Mouse (Mus musculus) T-helper 1 cell (primary cell): ENCODE data around the gene Gper1.

ENCODE experiments used
- in situ Hi-C: fragments of 300-600 bp; cut with MboI, MseI; formaldehyde crosslinking; loops from one replicate; pipeline ENCODE4 v1.15.1; 2025; ENCODE audit warnings: high pct_unique_total_duplicates

Gene Gper1

DNA sequence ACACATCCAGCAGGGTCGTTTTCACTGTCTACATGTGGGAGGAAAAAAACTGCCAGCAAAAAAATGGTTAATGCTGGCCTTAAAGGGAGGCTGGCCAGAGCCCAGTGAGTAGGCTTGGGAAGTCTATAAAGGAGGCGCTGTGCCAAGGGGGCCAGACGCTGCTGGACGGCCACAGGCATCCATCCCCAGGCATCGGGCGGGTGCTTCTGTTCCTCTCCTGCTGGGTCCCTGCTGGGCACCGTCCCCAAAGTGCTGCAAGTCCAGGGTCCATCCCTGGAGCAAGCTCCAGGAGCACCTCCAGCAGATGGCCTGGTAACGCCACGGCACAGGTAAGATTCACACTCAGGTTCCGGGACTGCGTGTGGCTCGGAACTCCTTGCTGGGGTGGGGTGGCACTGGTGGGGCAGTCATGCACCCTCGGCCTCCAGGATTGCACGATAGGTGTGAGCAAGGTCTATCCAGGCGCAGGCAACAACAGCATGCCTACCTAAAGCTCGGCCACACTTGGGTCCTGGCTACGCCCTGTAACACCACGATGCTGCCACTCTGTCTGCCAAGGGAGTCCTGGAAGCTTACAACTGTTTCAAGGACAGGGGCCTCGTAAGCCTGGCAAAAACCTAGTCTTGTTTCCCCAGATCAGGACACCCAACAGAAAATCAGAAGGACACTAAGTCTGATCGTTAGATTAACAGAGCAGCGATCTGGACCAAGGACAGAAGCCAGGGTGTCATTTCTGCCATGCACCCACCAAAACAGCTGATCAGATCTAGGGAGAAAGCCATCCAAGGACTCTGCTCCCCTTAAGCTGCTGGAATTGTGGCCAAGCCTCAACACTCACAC, at the start of gene Gper1:
TSS of gene Gper1 (plus strand) at position 126 of the 840 bp plus-strand sequence.
- in situ Hi-C loops = no loop called here

DNA sequence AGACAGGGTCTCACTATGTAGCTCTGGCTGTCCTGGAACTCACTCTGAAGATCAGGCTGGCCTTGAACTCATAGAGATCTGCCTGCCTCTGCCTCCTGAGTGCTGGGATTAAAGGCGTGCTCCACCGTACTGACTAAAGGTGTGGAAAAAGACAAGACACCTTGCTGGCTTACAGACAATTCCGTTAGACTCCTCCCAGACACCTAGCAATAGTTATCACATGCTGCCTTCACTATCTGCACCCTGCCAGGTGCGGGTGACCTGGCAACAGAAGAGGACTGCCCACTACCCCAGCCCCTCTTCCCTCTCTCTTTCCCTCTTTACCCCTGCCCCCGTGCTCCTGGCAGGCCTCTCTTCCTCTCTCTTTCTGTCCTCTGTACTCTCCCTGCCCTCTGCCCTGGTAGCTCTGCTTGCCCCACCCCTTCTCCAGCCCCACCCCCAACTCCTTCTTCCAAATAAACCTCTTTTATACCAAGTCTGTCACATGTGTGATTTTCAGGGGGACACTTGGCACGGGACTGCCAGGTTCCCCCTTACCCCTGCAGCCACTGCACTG, 49.0 kb upstream of the Gper1 start:
- in situ Hi-C loops = no loop called here

DNA sequence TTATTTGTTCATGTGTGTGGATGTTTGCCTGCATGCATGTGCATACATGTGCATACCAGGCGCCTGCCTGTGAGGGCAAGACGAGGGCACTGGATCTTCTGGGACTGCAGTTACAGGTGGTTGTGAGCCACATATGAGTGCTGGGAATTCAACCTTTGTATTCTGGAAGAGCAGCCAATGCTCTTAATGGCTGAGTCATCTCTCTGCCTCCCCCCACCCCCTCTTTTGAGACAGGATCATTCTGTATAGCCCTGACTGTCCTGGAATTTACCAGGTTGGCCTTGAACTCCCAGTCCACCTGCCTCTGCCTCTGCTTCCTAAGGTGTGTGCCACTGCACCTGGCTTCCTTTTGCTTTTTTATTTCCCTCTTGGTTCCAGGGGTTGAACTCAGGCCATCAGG, 48.1 kb upstream of the Gper1 start:
- in situ Hi-C loops = no loop called here

DNA sequence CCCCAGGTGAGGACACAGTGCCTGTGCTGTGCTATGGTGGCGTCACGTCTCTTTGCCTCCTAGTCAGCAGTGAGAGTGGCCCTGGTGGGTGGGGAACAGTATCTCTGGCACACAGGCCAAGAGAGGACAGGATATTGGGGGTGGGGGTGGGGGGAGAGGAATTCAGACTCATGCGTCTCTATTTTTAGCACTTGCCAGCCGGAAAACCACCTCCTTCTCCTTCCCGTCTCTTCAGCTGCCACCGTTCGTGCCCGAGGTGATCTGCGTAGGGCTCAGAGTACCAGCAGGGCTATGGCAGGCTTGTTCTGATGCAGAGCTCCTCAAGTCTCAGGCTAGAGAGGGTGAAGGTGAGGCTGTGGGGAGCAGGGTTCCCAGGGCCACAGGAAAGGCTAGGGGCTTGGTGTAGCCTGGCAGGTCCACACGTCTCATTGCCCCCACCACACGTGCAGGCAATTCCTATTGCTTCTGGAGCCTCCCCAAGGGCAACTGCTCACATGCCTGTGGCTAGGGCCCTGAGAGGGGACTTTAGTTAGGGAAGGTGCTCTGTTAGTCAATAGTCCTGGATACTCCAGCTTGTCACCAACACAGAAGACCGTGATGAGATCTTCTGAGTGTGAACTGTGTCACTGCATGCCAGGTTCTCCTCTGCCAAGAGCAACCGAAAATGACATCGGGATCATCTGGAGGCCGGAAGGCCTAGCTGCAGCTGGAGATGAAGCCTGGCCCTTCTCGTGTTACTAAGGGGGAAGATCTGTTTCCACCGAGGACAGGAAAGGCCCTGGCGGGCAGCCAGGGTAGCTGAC, 45.3 kb upstream of the Gper1 start, which contains the start of gene Gpr146:
TSS of gene Gpr146 (plus strand) at position 230 of the 803 bp plus-strand sequence.
- in situ Hi-C loops = no loop called here

DNA sequence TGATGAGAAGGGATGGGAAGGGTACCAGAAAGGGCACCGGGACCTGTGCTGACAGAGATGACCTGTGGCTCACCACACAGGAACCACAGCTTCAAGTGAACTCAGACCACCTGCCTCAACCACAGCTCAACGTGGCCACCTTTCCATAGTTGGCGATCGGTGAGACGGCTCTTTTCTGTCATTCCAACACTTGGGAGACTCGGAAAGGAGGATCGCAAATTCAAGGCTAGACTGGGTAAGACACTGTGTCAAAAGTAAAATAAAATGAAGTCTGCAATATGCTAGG, 44.7 kb upstream of the Gper1 start:
- in situ Hi-C loops = no loop called here

DNA sequence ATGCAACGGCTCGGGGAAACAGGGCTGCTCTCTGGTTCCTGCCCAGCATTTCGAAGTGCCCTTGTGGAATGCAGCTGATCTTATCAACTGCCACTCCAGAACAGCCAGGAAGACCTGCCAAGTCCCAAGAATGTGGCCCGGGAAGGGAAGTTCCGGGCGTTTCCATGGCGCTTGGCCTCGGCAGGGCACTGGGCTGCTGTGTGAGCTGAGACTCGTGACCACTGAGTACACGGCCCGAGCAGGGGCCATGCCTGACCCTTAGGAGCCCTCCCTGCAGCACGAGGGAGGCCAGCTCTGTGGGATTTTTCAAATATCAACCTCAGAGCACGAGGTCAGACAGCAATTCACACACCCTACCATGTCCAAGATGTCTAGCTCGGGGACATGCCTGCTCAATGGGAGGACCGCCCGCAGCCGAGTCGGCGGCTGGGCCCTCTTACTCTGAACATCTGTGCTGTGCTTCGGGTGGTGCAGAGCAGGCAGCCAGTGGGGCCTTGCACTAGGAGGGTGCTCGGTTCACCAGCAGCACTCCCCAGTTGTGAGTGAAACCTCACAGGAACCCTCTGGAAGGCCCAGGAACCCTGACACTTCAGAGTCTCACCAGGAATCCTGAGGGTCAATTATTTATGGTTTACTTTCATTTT, 43.8 kb upstream of the Gper1 start:
- in situ Hi-C loops = no loop called here

DNA sequence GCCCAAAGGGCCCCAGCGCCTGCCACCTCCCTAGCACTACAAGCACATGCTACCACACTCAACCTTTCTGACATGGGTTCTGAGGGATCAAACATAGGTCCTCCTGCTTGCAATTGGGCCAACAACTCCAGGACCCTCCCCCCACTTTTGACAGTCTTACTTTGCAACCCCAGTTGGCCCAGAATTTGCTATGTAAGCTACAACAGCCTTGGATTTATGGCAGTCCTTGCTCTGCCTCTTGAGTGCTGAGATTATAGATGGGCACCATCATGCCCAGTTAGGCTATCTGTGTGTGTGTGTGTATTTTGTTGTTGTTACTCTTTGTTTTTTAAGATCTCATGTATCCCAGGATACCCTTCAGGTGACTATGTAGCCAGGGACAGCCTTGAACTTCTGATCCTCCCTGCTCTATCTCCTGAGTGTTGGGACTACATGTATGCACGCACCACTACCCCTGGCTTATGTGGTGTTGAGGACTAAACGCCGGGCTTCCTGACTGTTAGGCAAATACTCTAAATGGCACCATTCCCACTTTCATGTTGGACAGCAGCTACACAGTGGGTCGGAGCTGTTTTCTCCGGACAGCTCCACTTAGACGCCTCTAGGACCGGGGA, 43.1 kb upstream of the Gper1 start:
- in situ Hi-C loops = no loop called here

DNA sequence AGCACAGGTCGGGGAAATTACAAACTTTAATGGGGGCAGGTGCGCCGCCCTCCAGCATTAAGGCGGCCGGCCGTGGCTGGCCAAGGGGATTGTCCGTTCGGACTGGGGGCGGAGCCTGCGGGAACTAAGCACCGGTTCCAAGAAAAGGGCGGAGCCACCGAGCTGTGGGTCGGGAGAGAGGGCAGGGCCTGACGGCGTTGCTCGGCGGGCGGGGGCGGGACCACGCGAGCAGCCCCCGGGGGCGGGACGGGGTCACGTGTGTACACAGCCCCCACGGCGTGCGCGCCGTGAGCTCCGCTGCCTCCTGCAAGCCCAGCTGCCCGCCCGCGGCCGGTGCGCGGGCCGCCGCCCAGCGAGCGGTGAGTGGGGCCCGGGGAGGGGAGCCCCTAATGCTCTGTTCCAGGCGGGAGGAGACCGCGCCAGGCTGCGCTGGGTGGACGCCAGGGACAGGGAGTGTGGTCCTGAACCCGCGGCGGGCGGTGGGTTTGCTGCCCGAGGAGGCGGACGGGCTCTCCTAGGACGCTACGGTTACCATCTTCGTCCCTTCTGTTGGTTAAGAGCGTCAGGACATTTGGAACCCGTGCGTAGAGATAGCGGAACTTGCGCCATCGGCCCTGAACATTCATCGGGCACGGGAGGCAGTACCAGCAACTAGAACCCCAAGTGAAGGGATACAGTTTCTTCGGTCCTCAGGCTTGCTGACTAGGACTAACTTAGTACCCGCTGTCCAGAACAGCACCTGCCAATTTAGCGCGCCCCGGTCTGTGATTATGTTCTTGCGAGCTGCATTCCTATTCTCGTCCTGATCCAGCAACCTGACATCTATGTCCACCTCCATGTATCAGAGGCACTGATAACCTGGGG, 42.3 kb upstream of the Gper1 start:
- in situ Hi-C loops = no loop called here

DNA sequence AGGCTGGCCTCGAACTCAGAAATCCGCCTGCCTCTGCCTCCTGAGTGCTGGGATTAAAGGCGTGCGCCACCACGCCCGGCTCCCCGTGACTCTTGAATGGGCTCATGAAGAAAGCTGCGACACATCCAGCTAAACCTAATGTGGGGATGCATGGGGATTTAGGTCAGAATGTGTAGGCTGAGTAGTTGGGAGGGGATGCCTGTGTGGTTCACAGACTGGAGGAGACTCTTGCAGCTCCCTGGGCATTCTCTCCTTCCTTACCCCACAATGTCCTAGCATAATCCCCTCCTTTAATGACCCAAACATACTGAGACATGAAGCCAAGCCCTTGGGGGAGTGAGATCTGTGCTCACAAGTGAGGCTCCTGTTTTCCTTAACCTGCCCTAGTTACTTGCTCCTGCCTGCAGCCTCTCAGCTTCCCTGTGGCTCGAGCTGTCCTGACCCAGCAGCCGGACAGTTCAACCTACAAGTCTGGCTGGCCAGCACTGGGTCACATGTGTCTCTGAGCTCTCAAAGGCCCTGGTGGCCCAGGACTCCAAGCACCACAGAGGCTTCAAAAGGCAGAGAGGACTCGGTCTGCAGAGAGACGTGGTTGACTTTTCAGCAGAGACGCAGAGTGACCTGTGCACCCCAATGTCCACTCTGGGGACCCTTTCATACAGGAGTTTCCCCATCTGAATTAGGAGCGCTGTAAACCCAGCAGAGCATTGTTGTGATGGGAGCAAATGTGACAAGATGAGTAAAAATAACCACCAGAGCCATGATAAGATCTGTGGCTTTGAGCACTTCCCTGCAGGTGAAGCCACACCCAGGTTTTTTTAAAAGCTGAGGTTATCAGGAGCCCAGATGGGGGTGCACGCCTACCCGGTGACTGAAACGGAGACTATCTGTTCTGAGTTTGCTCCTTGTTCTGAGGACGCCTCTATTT, 41.1 kb upstream of the Gper1 start:
- in situ Hi-C loops = no loop called here

DNA sequence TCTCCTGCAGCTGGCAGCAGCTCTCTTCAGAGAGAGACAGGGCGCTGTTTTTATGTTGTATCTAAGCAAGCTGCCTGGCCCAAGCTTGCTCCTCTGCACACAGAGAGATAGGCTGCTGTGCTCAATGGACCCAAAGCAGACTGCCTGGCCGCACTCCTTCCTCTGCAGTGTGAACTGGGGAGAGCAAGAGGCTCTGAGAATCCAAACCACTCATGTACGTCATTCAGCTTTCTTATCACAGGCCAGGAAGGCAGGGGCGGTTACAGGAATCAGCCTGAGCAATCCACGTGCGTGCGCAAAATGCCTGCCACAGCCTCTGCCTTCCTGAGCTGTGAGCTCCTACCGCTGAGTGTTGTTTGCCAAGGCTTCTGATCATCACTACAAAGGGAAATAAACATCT, 40.2 kb upstream of the Gper1 start:
- in situ Hi-C loops = no loop called here

DNA sequence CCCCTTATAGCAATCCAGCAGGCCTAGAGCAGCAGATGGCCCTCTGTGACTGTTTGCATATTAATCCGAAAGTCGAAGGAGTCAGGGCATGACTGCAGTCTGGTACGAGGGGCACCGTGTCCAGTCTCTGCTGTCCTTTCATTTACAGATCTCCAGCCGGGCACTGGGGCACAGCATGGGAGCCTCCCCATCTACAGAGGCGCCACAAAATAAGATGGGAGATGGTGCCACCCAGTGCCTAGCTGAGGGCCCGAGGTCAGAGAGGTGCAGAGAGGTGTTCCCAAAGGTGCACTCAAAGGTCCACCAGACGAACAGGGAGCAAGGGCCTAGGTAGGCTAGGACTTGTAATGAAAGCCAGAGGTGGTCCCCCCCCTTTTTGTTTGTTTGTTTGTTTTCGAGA, 39.7 kb upstream of the Gper1 start:
- in situ Hi-C loops = no loop called here

DNA sequence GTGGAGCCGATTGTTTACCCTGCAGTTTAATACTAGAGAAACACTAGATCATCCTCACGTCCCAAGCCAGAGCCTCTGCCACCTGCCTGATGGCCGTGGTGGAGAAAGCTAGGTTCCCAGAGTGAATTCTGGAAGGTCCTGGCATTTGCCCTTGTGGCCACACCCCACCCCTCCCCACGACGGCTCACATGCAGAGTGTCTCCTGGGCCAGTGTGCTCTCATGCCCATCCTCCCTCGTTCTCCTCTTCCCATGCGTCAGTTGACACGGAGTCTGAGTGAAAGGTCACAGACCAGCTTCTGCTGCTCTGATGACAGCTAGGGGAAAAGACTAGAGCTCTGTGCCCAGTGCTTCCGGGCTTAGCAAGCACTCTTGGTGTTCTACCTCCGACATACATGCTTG, 38.4 kb upstream of the Gper1 start:
- in situ Hi-C loops = no loop called here

DNA sequence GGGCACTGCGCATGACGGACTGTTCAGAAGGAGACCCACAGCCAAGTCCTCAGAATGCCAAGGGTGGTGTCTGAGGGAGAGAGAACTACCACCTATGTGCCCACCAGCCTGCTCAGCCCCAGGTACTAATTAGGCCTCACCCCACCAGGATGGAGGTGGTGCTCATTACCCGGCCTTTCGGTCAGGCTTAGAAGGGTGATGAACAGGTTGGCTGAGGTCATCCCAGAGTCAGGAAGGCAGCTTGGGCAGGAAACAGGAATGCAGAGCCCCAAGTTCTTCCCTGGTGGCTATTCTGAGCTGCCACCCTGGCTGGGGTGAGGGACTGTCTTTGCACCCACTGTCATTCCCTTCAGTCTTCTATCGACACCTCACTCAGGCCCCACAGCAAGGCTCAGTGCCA, 36.9 kb upstream of the Gper1 start:
- in situ Hi-C loops = no loop called here

DNA sequence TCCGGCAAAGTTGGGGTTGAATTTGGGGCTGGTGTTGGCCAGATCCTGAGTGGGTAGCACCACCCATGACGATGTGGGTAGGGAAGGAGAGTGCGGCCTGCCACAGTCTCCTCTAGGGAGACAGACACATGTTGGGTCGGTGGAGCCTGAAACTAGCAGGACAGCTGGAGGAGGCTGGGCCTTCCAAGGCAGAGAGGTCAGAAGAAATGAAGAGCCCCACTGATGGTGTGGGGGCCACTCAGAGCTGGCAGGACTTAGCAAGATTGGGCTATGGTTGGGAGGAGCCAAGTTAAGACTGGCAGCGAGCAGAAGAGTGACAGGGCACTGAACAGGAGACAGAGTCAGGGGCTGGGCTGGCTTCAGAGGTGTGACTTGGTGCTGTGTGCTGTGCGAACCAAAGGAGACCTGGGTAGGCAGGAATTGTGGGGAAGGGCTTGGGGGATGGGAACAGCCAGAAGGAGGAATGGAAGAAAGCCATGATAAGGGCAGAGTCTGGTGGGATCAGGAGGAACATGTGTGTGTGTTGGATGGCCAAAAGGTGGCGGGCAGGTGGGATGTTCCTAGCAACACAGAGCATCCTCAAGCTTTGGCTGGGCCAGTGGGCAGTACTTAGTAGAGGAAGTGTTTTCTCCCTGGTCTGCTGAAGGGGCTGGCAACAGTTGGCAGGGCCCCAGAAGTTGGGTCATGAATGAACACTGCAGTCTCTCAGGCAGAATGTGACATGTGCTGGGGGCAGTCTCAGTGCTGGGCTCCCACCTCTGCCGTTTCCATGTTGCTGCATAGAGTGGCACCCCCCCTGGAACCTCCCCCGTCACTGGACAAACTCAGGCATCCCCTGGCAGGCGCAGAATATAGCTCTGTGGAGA, 35.4 kb upstream of the Gper1 start:
- in situ Hi-C loops = no loop called here

DNA sequence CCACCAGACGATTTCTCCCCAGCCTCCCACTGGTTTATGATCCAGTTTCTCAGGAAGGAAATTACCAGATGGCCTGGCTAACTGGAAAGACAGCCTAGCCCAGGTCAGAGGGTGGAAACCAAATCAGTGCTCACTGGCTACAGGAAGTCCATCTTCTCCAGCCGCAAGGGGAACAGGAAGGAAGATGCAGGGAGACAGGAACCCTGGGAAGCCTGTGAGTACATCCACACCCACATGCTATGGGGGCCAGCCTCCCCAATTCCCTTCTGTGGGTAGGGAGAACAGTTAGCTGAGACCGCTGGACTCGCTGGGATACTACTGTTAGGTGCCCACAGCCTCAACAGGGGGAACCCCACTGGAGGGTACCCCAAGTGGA, 34.8 kb upstream of the Gper1 start:
- in situ Hi-C loops = no loop called here

DNA sequence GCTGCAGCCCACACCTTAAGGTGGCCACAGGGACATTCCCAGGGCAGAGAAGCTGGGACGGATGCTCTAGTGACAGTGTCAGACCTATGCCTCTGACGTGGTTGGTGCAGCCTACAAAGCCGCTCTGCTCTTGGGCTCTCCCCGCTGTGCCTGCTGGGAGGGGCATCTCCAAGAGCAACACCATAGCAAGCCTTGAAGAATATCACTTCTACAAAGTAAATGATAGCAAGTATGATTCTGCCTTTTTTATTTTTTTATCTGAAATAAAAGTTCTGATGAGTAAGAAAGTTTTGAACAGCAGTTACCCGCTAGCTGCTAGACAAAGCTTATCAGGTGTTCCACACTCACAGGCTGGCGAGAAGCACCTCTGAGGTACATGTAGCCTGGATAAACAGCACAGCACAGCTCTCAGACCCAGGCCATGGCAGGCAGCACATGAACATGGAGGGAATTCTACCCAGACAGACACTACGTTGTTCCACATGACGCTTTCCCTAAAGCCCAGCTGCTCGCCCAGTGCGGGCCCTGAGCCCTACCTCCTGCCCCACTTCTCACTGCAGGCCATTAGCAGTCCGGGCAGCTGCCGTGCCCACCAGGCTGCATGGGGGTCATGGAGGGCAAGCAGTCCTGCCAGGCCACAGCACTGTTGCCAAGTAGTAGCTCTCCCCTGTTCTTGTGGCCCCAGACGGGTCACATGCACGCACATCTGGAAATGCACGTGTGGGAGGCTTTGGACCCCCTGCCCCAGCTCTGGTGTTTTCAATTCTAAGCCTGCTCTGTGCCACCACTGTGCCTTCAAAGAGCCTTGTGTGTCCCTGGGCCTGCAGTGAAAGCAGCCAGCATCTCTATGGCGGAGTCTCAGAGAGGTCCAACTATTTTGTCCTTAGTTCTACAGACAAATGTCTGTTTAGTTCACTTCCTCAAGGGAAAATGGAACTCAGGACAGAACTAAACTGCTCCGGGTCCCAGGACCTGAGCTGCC, 34.0 kb upstream of the Gper1 start:
- in situ Hi-C loops = no loop called here

DNA sequence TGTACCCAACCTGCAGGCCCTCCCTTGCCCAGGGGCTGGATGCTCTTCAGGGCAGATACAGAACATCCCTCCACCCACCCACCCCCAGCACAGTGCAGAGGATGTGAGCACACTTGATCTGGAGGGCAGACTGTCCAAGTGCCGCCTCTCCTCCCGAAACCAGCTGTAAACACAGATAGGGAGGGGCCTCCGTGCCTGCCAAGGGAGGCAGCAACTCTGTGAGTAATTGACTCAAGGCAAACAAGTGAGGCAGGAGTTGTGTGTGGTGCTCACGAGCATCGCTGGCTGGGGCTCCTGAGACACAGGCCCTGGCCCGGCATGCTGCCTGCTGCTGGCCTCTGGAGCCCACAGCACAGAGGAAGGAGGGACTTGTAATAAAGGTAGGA, 33.3 kb upstream of the Gper1 start:
- in situ Hi-C loops = no loop called here
